Mouse (Mus musculus) liver, postnatal 0 days (tissue): ENCODE data around the gene Smg6. TPM values are rescaled to one million over a fixed set of nuclear protein-coding genes. Genes with fewer than 3 reads are reported as not detected.

Experiments
- ATAC-seq: fragments of 200-750 bp; cut with Nextera tagmentation; 2 replicates; pipeline ENCODE4 v1.8.0; 2017; ENCODE audit warnings: mild to moderate bottlenecking, moderate library complexity
- DNase-seq: peaks from one replicate; pipeline ENCODE4 v3.0.0-alpha.2; 2016
- H3K27ac ChIP-seq: fragments of 300-500 bp; sonication (generic); 2 replicates; pipeline ENCODE4 v1.5.1; 2014; ENCODE audit warnings: antibody characterized with exemption, moderate library complexity, mild to moderate bottlenecking, low read depth
- H3K27me3 ChIP-seq: fragments of 300-500 bp; sonication (generic); 2 replicates; pipeline ENCODE4 v1.6.1; 2014; ENCODE audit warnings: low read length, control low read depth, mixed read lengths; ENCODE audit not compliant: insufficient read depth
- H3K36me3 ChIP-seq: fragments of 300-500 bp; sonication (generic); replicated peaks from 2 replicates; pipeline ENCODE4 v1.6.1; 2014; ENCODE audit warnings: mild to moderate bottlenecking, control low read depth, low read length, moderate library complexity, mixed read lengths; ENCODE audit not compliant: insufficient read depth
- H3K4me1 ChIP-seq: fragments of 300-500 bp; sonication (generic); 2 replicates; pipeline ENCODE4 v1.6.1; 2014; ENCODE audit warnings: antibody characterized with exemption, mild to moderate bottlenecking, control low read depth; ENCODE audit not compliant: insufficient read depth
- H3K4me2 ChIP-seq: fragments of 300-500 bp; sonication (generic); 2 replicates; pipeline ENCODE4 v1.6.1; 2014; ENCODE audit warnings: low read depth, mild to moderate bottlenecking, low read length, moderate library complexity, mixed read lengths
- H3K4me3 ChIP-seq: fragments of 300-500 bp; sonication (generic); 2 replicates; pipeline ENCODE4 v1.5.1; 2014; ENCODE audit warnings: low read depth, low read length
- H3K9ac ChIP-seq: fragments of 300-500 bp; sonication (generic); replicated peaks from 2 replicates; pipeline ENCODE4 v1.6.1; 2014; ENCODE audit warnings: mild to moderate bottlenecking, moderate library complexity
- H3K9me3 ChIP-seq: fragments of 300-500 bp; sonication (generic); 2 replicates; pipeline ENCODE4 v1.6.1; 2016; ENCODE audit warnings: mild to moderate bottlenecking, control low read depth, low read length, mixed read lengths
- CTCF ChIP-seq: sonication (generic); IDR thresholded peaks from 2 replicates; pipeline ENCODE4 v1.5.1; 2016; ENCODE audit warnings: antibody characterized with exemption, low read depth
- EP300 ChIP-seq: IDR thresholded peaks from 2 replicates; pipeline ENCODE4 v1.6.1; 2016; ENCODE audit warnings: antibody characterized with exemption, low read depth, mild to moderate bottlenecking
- WGBS: fragments of 180-500 bp; shearing (Covaris S2); extraction: QIAGEN DNeasy Blood & Tissue Kit; methylation state at CpG from one replicate; pipeline ENCODE4 v1.1.7; 2014; ENCODE audit not compliant: insufficient replicate concordance; 5-methylcytosine and 5-hydroxymethylcytosine counted together
- polyA plus RNA-seq: library from polyadenylated mRNA; unstranded; fragments of >200 nt; fragmentation: Nextera tagmentation; extraction: Ambion mirVana; gene quantifications from 2 replicates; pipeline ENCODE4 v1.2.1, GENCODE M21; 2015

Smg6 gene
- polyA plus RNA-seq, 1 experiment from 2014 or later: 4.7 TPM

DNA sequence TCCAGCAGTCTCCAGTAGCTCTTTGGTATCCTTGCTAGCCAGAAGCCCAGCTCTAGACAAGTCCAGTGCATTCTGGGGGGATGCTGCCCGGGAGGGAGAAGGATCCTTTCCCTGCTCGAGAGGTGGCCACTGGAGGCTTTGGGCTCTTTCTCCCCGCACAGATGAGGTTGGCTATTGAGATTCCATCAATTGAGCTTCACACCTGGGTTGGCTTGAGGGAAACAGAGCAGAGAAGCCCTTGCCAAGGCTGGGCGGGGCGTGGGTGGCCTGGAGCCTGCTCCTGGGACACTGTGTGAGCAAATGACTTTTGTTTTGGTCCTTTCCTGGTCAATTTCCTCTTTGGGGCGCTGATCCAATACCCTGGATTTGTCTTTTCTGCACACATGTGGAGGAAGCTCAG is 270.5 kb downstream of the Smg6 start:
- 64% methylated on average over 6 of the region's 6 CpGs for WGBS
- peaks cover 15% of the 10 kb centered on the region for H3K4me1 ChIP-seq
- H3K4me3 ChIP-seq: no peak overlapping the region
- DNase-seq (no peak), ATAC-seq (no peak)
- H3K27me3 ChIP-seq: peaks cover 47% of the 10 kb centered on the region
- no peaks in the 10 kb centered on the region for H3K36me3 ChIP-seq
- TF ChIP-seq EP300 (no peak), CTCF (no peak)
- no peak overlapping the region for H3K9ac ChIP-seq
- no peaks in the 10 kb centered on the region for H3K9me3 ChIP-seq
- H3K27ac ChIP-seq: no peak overlapping the region
- H3K4me2 ChIP-seq: no peak overlapping the region

DNA sequence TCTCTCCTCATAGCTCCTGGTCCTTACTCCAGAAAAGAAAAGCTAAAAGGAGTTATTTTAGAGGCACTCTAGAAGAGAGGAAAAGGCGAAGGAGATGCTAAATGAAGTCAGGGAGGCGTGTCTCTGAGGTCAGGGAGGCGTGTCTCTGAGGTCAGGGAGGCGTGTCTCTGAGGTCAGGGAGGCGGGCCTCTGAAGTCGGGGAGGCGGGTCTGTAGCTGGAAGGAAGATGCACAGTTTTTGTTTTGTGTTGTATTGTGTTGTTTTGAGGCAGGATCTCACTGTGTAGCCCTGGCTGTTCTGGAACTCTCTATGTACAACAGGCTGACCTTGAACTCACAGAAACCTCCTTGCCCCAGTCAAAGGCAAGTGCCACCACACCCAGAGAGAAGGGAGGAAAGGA is 272.3 kb downstream of the Smg6 start:
- TF ChIP-seq EP300 (no peak), CTCF (no peak)
- ATAC-seq (no peak), DNase-seq (no peak)
- 48% methylated on average over 7 of the region's 7 CpGs for WGBS
- Histone ChIP-seq H3K27me3 (peaks cover 42% of the 10 kb centered on the region), H3K9ac (no peak overlapping the region), H3K4me3 (no peak overlapping the region), H3K27ac (no peak overlapping the region), H3K4me1 (peaks cover 15% of the 10 kb centered on the region), H3K36me3 (no peaks in the 10 kb centered on the region), H3K4me2 (no peak overlapping the region), H3K9me3 (no peaks in the 10 kb centered on the region)

DNA sequence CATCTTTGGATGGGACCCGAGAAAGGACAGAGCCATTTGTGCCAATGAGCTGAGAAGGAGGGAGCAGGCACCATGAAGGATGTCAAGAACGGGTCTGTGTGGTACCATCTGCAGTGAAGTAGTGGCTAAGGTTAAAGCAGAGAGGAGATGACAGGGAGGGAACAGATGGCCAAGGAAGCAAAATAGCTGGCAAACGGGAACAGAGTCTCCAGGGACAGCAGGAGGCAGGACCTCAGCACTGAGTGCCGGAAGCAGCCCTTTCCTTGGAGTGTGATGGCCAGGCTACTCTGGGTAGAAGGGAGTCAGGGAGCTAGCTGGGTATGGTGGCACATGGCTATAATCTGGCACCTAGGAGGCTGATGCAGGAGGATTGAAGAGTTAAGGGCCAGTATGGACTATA is 273.2 kb downstream of the Smg6 start:
- TF ChIP-seq EP300 (no peak), CTCF (no peak)
- 66% methylated on average over 4 of the region's 4 CpGs for WGBS
- ATAC-seq (no peak), DNase-seq (no peak)
- H3K9ac ChIP-seq: no peak overlapping the region
- H3K9me3 ChIP-seq: no peaks in the 10 kb centered on the region
- H3K4me3 ChIP-seq: no peak overlapping the region
- H3K4me2 ChIP-seq: no peak overlapping the region
- no peak overlapping the region for H3K27ac ChIP-seq
- H3K4me1 ChIP-seq: peaks cover 10% of the 10 kb centered on the region; the same call in 1 of the 2 replicates
- peaks cover 34% of the 10 kb centered on the region for H3K27me3 ChIP-seq
- no peaks in the 10 kb centered on the region for H3K36me3 ChIP-seq

DNA sequence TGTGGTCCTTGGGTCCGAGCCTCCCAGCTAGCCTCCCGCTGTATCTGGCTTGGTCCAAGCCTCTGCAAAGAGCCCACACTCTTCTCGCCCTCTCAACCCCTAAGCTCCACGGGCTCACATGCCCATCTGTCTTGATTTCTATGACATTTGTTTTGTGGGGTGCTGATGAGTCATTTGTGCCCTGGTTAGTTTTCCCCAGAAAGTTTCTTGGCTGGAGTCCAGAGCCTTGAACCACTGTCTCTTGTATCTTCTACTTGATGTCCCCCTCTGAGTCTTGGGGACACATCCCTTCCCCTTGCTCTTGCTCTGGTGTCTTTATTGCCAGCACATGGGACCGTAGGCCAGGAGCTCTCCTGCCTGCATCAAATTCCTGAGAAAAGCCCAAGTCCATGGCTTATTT is 274.3 kb downstream of the Smg6 start:
- no peak overlapping the region for H3K27ac ChIP-seq
- TF ChIP-seq CTCF: no peak
- TF ChIP-seq EP300: no peak
- 0 out of 2 replicates have a peak, but pooled peaks cover 3% of the 10 kb centered on the region for H3K4me1 ChIP-seq
- no peak overlapping the region for H3K9ac ChIP-seq
- no peak overlapping the region for H3K4me2 ChIP-seq
- ATAC-seq: no peak
- no peak for DNase-seq
- WGBS: 66% methylated on average over 5 of the region's 5 CpGs
- peaks cover 22% of the 10 kb centered on the region for H3K27me3 ChIP-seq
- no peak overlapping the region for H3K4me3 ChIP-seq
- H3K9me3 ChIP-seq: no peaks in the 10 kb centered on the region
- no peaks in the 10 kb centered on the region for H3K36me3 ChIP-seq

DNA sequence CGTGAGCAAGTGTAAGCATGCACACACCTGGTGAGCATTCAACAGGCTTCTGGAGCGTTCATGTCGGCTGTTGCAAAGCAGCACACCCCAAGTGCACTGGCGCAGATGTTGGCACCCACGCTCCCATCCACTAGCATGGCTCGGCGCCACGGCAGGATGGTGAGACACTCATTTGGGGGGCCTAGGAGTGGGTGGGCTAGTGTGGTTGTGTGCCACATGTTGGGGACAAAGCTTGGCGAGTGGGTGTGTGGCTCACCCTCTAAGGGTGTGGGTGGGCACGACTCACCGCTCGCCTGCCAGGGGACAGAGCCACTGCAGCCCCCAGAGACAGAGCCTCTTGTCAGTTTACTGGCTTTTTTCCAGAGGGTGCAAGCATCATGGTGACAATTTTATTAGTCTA is 275.3 kb downstream of the Smg6 start:
- peaks cover 13% of the 10 kb centered on the region for H3K27me3 ChIP-seq
- H3K27ac ChIP-seq: no peak overlapping the region
- no peaks in the 10 kb centered on the region for H3K9me3 ChIP-seq
- H3K4me3 ChIP-seq: no peak overlapping the region
- 85% methylated on average over 12 of the region's 12 CpGs for WGBS
- ATAC-seq (no peak), DNase-seq (no peak)
- H3K9ac ChIP-seq: no peak overlapping the region
- H3K4me1 ChIP-seq: no peaks in the 10 kb centered on the region
- H3K36me3 ChIP-seq: no peaks in the 10 kb centered on the region
- H3K4me2 ChIP-seq: no peak overlapping the region
- TF ChIP-seq CTCF (no peak), EP300 (no peak)

DNA sequence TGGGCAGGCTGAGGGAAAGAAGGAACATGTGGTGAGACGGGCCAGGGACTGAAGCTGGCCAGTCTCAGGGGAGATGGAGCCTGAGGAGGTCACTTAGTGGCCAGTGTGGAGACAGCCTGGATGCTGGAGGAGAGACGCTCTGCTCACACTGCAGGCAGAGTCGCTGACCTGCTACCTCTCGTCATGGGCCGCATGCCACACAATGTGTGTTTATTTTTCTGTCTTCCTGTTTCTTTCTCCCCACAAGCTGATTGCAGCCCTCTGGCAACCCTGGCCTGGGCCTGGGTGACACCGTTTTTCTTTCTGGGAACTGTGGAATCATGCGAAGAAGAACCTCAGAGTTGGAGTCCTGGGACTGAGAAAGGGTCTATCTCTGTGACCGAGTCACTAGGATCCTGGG is 276.1 kb downstream of the Smg6 start:
- no peak for DNase-seq
- ATAC-seq: no peak
- Histone ChIP-seq H3K4me2 (no peak overlapping the region), H3K36me3 (no peaks in the 10 kb centered on the region), H3K9me3 (no peaks in the 10 kb centered on the region), H3K27me3 (peaks cover 6% of the 10 kb centered on the region; the same call in 1 of the 2 replicates), H3K9ac (no peak overlapping the region), H3K27ac (no peak overlapping the region), H3K4me3 (no peak overlapping the region), H3K4me1 (no peaks in the 10 kb centered on the region)
- TF ChIP-seq EP300 (no peak), CTCF (no peak)
- 56% methylated on average over 8 of the region's 8 CpGs for WGBS

DNA sequence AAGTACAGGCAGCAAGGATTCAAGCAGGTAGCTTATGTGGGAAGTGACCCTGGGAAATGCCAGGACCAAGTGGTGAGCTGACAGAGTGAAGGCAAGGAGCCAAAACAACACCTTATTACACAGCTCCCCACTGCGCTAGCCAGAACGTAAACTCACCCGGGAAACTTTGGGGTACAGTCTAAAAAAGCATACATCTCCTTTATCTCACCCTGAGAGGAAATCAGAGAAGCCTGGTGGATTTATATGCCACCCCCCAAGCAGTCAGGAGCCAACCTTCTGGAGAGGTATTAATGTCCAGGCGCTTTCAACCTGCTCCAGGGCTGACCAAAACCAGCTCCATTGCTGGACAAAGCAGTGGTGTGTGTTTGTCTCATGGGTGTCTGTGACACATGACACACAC is 278.3 kb downstream of the Smg6 start:
- Histone ChIP-seq H3K4me3 (no peak overlapping the region), H3K4me1 (no peaks in the 10 kb centered on the region), H3K9me3 (no peaks in the 10 kb centered on the region), H3K36me3 (no peaks in the 10 kb centered on the region), H3K4me2 (no peak overlapping the region), H3K9ac (no peak overlapping the region), H3K27me3 (no peaks in the 10 kb centered on the region), H3K27ac (no peak overlapping the region)
- no peak for TF ChIP-seq CTCF
- TF ChIP-seq EP300: no peak
- DNase-seq (no peak), ATAC-seq (no peak)
- 83% methylated on average over 4 of the region's 4 CpGs for WGBS
